Mouse (Mus musculus): Measurements from ENCODE around the gene Ilvbl.
"Not testable (repeated sequence)": the region's sequence is repeated elsewhere in the genome, so short reads cannot be mapped to it uniquely, and the experiment has no call there.

Ilvbl gene

DNA sequence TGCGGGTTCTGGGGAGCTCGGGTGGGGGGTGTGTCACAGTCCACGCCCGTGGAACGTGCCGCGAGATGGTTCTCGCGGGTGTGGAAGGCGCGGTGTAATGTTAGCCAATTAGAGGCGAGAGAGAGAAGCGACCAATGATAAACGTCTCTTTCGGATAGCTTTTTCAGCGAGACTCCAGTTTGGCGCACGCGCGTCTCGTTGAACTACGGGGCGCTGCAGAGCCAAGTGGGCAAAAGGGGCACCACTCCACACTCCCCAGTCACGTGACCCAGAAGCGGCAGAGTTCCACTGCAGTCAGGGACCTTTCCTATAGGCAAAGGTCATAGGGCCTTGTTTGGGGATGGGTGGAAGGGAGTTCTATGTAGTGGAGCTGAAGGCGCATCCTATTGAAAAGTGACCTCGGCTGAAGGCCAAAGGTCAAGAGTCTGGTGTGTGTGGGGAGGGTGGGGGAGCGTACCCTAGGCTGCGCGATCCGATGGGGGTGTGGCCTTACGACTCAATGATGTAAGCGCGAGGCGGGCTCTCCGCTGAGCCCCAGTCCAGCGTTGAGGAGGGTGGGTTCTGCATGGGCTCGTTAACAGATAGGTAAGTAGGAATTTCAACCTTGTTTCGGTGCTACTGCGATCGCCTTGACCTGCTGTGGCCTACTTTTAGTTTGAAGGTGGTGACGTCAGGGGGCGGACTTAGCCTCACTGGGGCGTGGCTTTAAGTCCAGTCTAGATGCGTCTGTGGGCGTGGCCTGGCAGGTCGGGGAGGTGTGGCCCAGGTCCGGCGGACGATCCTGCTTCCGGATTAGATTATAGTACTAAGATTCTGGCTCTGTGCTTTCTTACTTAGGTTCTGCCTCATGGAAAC is at the start of gene Ilvbl:
Ilvbl (plus strand) TSS at position 97 of the 855 bp plus-strand sequence.
- peak; percentile 96 for DNase-seq

GRCm38 (mm10) chr10:78525071-78525470 is 49.1 kb upstream of the Ilvbl start:
- DNase-seq = not testable (repeated sequence)

GRCm38 (mm10) chr10:78525511-78525910 is 48.6 kb upstream of the Ilvbl start:
- DNase-seq = no peak

- peak; percentile 26 for DNase-seq
These were observed 33.2 kb upstream of the Ilvbl start for GRCm38 (mm10) chr10:78540943-78541342.

DNA sequence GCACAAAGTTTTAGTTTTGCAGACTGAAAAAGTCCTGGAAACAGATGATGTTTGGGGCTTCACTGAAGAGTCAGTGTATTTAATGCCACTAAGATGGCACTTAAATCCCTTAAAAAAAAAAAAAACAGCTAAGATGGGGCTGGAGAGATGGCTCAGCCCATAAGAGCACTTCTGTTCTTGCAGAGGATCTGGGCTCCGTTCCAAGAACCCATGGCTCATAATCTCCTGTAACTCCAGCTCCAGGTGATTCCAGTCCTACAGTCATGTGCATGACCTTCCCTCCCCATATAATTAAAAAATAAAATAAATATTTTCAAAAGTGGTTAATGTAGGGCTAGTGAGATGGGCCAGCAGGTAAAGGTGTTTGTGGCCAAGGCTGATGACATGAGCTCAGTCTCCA is 9.1 kb upstream of the Ilvbl start:
- DNase-seq = no peak

GRCm38 (mm10) chr10:78569191-78569590 is 5.0 kb upstream of the Ilvbl start:
- DNase-seq = no peak

DNA sequence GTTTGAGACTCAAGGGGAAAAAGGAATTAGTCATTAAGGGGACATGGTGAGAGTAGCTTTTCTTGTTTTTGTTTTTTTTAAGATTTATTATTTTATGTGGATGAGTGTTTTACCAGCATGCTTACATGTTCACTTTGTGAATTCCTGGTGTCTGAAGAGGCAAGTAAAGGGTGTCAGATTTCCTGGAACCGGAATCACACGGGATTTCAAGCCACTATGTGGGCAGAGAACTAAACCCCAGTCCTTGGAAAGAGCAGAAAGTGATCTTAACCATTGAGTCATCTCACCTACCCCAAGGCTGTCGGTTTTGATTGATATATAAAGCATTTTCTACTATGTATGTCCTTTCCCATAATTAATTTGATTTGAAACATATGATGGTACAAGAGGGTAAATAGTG is 4.5 kb upstream of the Ilvbl start:
- no peak for DNase-seq

- no peak for DNase-seq
These were observed 3.7 kb upstream of the Ilvbl start for GRCm38 (mm10) chr10:78570416-78570815.

DNA sequence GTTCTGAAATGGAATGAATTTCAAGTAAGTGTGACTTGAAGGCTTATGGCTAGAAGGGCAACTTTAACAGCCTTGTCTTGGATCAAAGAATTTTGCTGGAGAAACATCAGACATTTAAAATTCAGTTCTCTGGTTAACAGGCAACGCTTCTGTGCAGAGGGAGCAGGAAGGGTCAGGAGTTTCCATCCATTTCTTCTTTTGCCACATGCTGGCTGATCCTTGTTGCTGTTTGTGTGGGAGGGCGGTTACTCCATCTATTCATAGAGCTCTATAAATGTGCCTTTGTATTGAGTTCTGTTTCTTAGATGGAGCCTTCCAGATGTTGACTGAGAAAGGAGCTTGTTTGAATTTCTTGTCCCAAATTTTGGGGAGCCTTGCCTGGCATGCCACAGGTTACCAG is 3.2 kb upstream of the Ilvbl start:
- no peak for DNase-seq

GRCm38 (mm10) chr10:78573226-78573625 is 920 bp upstream of the Ilvbl start:
- DNase-seq = no peak

DNA sequence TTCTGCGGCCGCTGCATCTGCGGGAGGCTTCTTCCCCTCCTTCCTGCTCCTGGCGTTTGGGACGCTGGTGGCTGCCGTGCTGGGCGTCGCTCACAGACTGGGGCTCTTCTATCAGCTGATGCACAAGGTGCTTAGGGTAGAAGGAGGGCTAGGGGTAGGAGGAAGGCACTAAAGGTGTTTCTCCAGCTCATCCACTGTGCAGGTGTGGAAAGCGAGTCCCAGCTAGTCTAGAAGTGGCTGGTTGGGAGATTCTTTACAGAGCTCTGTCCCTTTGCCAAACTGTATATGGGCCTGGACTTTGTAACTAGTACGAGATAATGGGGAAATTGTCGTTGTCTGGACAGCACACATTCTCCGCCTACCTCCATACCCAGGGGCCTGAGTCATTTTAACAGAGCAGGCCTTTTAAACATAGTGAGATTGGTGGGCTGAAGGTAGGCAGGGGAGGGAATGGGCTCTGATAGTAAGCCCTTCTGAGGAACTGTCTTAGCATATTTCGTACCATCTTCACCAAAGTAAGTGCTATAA is 1.0 kb downstream of the Ilvbl start:
- DNase-seq = no peak

DNA sequence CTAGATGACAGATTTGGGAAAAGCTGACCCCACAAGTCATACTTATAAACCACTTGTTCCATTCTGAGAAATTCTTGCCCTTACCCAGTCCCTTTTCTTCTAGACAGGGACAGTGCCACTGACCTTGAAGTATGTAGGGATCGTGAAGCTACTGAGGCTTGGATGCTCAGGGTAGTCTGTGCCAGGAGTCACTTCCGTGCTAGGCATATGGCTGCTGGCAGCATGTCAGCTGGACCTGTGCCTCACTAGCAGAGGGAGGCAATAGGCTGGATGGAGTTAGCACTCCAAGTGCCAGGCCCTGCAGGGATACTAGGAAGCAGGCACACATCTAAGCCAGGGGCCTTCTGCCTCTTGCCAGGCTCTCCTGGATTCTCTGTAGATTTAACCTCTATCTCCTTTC is 1.5 kb downstream of the Ilvbl start:
- DNase-seq = peak; percentile 92

DNA sequence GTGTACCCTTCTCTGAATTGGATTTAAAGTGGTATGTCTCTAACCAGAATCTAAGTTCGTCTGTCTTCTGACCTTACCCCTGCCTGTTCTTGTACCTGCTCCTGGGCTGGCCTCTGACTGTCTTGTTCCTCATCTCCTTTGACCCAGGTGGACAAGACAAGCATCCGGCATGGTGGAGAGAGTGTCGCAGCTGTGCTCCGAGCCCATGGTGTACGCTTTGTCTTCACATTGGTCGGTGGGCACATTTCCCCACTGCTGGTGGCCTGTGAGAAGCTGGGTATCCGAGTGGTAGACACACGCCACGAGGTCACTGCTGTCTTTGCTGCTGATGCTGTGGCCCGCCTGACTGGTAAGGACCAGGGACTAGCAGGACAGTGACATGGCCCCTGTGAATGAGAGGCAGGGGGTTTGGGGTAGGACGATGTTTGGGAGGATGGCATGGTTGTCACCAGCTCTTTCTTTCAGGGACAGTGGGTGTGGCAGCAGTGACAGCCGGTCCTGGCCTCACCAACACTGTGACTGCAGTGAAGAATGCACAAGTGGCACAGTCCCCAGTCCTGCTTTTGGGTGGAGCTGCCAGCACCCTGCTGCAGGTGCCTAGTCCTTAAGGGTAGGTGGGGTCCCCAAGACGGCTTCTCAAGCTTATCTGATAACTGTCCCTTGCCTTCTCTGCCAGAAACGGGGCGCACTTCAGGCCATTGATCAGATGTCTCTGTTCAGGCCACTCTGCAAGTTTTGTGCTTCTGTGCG is 2.5 kb downstream of the Ilvbl start:
- no peak for DNase-seq

DNA sequence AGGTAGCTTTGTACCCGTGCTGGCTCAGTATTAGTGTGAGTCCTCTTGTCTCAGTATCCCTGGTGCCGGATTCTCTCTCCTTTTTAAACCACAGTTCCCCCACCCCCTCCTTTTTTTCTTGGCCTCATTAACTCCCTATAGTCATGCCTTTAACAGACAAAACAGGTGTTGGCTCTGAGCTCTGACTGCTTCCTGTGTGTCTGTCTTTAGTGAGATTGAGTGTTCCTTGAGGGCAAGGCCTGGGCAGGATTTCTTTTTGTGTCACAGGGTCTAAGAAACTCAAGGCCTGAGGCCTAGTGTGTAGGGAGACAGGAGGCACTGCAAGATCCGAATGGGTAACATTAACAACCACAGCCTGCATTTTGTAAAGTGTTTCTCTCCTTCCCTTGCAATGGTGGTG is 4.1 kb downstream of the Ilvbl start:
- DNase-seq = no peak

DNA sequence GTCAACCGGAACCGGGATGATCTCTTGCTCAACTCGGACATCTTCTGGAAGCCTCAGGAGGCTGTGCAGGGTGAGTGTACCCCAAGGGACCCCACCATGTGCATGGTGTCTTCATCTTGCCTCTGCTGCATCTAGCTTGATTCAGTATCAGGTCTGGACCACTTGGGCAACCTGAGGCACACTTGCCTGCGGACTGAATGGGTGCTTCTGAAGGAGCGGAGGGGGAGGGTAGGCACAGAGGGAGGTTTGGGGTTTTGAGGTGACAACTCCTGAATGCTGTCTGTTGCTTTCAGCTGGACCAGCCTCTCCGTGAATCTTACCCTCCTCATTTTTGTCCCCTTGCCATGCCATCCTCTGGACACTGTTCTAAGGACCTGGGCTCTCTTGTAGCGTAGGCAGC is 7.0 kb downstream of the Ilvbl start:
- no peak for DNase-seq

DNA sequence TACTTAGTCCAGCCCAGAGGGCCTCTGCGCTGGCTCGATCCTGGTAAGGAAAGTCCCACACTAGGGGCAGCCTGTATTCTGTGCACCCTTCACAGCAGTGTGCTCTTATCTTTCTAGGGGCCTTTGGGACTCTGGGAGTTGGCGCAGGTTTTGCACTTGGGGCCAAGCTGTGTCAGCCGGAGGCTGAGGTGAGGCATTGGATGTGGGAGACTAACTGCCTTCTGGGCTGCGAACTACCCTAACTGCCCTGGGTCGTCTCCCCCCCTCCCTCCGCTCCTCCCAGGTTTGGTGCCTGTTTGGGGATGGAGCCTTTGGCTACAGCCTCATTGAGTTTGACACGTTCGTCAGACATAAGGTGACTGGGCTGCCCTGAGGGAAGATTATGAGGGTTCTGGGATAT is 9.2 kb downstream of the Ilvbl start:
- no peak for DNase-seq

DNA sequence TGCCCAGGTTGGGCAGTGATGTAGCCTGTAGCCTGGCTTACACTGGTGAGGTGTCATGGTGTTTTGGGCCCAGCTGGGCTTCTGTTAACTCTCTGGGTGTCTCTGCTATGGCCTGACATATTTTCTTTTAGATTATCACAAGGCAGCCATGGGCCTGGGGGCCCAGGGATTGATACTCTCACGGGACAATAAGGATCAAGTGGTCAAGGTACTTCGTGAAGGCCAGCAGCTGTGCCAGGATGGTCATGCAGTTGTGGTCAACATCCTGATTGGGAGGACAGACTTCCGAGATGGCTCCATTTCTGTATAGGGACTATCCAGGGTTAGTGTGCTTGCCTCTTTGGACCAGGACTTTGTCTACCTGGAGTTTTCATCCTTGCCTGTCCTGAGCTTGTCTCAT is 9.8 kb downstream of the Ilvbl start:
- DNase-seq = no peak

- DNase-seq = no peak
These were observed 10.8 kb downstream of the Ilvbl start for GRCm38 (mm10) chr10:78584996-78585395.

- DNase-seq = no peak
These were observed 11.5 kb downstream of the Ilvbl start for GRCm38 (mm10) chr10:78585606-78586005.

DNA sequence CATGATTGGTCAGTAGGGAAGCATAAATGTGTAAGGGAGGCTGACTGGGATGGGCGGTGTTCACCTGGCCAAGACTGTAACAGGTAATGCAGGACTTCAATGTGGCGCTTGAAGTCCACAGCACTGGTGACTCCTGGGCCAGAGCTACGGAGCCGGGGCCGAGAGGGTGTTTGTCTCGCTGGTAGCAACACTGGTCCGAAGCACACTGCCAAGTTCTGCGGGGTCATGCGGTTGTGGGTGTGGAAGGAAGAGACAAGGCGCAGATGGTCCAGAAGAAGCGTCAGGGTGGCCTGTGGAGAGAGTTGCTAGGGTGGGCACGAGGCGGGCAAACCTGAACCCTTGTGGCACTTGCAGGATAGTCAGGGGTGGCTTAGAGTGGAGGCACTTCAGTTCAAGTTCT is 11.9 kb downstream of the Ilvbl start:
- DNase-seq = no peak

DNA sequence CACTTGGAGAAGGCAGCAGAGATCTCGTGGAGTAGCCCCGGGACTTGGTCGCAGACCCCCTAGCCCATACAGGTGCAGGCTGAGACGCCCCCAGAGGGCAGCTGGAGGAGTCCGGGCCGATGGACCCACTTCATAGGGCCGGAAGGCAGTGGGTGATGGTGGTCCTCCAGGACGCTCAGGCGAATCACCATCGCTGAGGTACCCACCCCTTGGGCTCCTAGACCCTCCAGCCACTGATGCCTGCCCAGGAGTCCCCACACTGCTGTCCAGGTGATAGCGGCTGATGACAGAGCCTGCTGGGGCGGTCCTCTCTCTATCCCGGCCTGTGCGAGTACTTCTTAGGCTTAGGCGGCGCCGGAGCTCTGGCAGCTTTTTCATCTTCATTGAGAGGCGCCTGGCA is 15.1 kb downstream of the Ilvbl start:
- no peak for DNase-seq

DNA sequence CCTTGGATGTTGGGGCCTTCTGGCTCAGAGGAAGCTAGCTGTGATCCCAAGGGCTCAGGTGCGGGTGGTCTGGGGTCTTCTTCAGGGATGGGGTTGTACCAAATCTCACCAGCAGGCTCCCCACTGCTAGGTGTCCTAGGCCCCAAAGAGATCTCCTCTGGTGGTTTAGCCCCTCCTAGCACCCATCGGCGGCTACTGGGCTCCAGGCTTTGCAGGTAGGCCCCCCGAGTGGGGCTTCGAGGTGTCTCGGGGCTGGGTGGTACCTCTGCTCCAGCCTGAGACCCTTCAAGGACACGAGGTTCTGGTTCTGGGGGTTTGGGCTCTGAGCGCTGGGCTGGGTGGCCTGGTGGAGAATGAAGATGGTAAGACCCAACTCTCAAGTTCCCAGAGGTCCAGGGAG is 15.8 kb downstream of the Ilvbl start:
- no peak for DNase-seq

DNA sequence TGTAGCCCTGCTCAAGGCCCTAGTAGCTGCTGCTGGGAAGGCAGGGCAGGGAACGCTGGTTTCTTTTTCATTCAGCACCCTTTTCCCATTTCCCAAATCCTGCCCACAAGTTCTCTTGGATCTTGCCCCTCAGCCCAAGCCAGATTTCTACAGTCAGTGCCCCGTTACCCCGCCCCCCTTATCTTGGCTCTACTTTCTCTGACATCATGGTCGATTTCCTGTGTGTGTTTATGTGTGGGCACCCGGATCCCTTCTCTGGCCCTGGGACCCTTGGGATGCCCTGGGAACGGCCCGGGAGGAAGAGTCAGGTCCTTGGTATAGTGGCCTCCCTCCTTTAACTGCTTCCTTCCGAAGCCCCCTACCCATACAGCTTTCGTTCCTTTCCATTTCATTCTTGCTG is 16.6 kb downstream of the Ilvbl start:
- DNase-seq = no peak
